Mouse (Mus musculus) heart, embryonic 11.5 days (tissue): ENCODE results near the gene Fbxo2. TPM values are rescaled to one million over a fixed set of nuclear protein-coding genes. Genes with fewer than 3 reads are reported as not detected.

Experiments
- ATAC-seq: fragments of 200-750 bp; cut with Nextera tagmentation; replicated peaks from 2 replicates; pipeline ENCODE4 v1.8.0; 2017; ENCODE audit warnings: moderate library complexity; ENCODE audit not compliant: insufficient number of reproducible peaks, low FRiP score, low TSS enrichment
- H3K27ac ChIP-seq: fragments of 300-500 bp; sonication (generic); 2 replicates; pipeline ENCODE4 v1.5.1; 2014; ENCODE audit warnings: mild to moderate bottlenecking, low read depth, low read length
- H3K27me3 ChIP-seq: fragments of 300-500 bp; sonication (generic); 2 replicates; pipeline ENCODE4 v1.6.1; 2014; ENCODE audit warnings: mild to moderate bottlenecking, low read length, mixed read lengths; ENCODE audit not compliant: control insufficient read depth, insufficient read depth
- H3K36me3 ChIP-seq: fragments of 300-500 bp; sonication (generic); 2 replicates; pipeline ENCODE4 v1.6.1; 2014; ENCODE audit warnings: mild to moderate bottlenecking, low read length, moderate library complexity, mixed read lengths; ENCODE audit not compliant: control insufficient read depth, insufficient read depth
- H3K4me1 ChIP-seq: fragments of 300-500 bp; sonication (generic); 2 replicates; pipeline ENCODE4 v1.6.1; 2014; ENCODE audit warnings: low read length; ENCODE audit not compliant: control insufficient read depth, insufficient read depth
- H3K4me2 ChIP-seq: fragments of 300-500 bp; sonication (generic); 2 replicates; pipeline ENCODE4 v1.6.1; 2014; ENCODE audit warnings: mild to moderate bottlenecking, moderate library complexity
- H3K4me3 ChIP-seq: fragments of 300-500 bp; sonication (generic); 2 replicates; pipeline ENCODE4 v1.5.1; 2014; ENCODE audit warnings: low read depth, low read length
- H3K9ac ChIP-seq: fragments of 300-500 bp; sonication (generic); 2 replicates; pipeline ENCODE4 v1.6.1; 2014; ENCODE audit warnings: mild to moderate bottlenecking, low read depth, low read length, moderate library complexity
- H3K9me3 ChIP-seq: fragments of 300-500 bp; sonication (generic); replicated peaks from 2 replicates; pipeline ENCODE4 v1.6.1; 2016; ENCODE audit warnings: low read length; ENCODE audit not compliant: control insufficient read depth
- WGBS: fragments of 180-500 bp; shearing (Covaris S2); extraction: QIAGEN DNeasy Blood & Tissue Kit; methylation state at CpG from one replicate; pipeline ENCODE4 v1.1.7; 2014; ENCODE audit not compliant: insufficient replicate concordance; 5-methylcytosine and 5-hydroxymethylcytosine counted together
- polyA plus RNA-seq: library from polyadenylated mRNA; unstranded; fragments of >200 nt; fragmentation: Nextera tagmentation; extraction: Ambion mirVana; gene quantifications from 2 replicates; pipeline ENCODE4 v1.2.1, GENCODE M21; 2014

Fbxo2 gene
- polyA plus RNA-seq, 1 experiment from 2014 or later: 0.84 TPM

DNA sequence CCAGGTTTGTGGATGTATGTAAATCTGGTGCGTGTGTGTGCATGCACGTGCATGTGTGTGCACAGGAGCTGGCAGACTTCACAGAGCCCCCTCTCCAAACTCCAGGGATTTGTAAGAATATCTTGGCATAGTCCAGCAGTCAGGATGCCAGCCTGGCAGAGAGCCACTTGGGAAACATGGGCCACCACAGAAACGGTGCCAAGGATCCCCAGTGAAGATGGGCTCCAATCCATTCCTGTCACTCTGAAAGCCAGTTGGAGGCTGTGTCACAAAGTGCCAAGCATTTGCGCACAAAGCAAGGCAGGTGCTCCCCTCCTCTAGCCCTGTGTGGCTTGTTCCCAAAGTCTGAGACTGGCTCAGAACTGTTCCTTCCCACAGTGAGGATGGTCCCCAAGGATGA is 39.1 kb upstream of the Fbxo2 start:
- no peak overlapping the region for H3K9ac ChIP-seq
- H3K9me3 ChIP-seq: no peaks in the 10 kb centered on the region
- H3K36me3 ChIP-seq: no peaks in the 10 kb centered on the region
- no peak overlapping the region for H3K4me2 ChIP-seq
- no peaks in the 10 kb centered on the region for H3K4me1 ChIP-seq
- peaks cover 5% of the 10 kb centered on the region; the same call in 1 of the 2 replicates for H3K27me3 ChIP-seq
- H3K27ac ChIP-seq: no peak overlapping the region
- ATAC-seq: no peak
- 84% methylated on average over 4 of the region's 4 CpGs for WGBS
- H3K4me3 ChIP-seq: no peak overlapping the region

DNA sequence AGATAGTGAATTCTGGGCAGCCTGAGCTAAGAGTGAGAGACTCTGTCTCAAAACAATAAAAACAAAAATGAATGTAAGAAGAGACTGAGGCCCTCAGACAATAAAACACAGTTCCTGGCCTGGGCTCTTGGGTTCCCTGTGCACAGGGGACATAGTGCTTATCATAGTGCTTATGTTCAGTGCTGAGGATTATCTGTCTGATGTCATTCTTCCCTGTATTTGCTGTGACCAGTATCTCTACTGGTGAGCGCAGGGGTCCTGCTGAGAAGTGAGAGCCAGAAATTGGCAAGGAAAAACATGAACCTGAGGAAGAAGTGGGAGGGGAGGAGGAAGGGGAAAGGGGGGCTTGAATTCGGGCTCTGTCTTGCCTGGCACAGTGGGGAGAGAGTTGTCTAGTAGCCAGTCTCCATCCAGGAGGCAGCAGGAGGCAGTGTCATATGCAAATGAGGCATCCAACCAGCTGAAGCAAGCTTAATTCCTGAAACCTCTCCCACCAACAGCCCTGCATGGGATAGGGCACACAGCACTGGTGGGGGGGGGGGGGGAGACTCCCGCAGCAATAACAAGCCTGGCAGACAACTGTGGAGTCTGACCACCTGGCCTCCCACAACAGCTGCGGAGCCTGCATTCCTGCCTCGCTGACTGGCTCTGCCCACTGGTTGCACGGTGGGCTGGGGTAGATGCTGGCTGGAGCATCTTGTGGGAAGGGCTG is 38.3 kb upstream of the Fbxo2 start:
- Histone ChIP-seq H3K27me3 (peaks cover 8% of the 10 kb centered on the region; the same call in 1 of the 2 replicates), H3K4me3 (no peak overlapping the region), H3K4me2 (no peak overlapping the region), H3K9me3 (no peaks in the 10 kb centered on the region), H3K27ac (no peak overlapping the region), H3K36me3 (no peaks in the 10 kb centered on the region), H3K9ac (no peak overlapping the region), H3K4me1 (no peaks in the 10 kb centered on the region)
- 10% methylated on average over 6 of the region's 6 CpGs for WGBS
- no peak for ATAC-seq

DNA sequence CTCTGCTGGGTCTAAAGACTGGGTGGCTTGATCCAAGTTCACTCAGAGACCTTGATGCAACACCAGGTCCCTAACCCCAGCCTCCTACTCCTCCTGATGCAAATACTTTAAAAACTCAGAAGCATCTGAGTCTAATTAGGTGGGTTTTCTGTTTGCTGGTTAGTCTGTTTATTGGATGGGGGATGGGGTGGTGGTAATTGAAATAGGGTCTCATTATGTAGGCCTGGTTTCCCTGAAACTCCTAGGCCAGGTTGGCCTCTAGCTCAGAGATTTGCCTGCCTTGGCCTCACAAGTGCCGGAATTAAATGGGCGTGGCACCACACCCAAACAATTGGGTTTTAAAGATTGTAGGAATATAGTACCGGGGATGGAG is 37.7 kb upstream of the Fbxo2 start:
- no peak overlapping the region for H3K9ac ChIP-seq
- no peaks in the 10 kb centered on the region for H3K9me3 ChIP-seq
- H3K36me3 ChIP-seq: no peaks in the 10 kb centered on the region
- H3K4me2 ChIP-seq: no peak overlapping the region
- no peaks in the 10 kb centered on the region for H3K4me1 ChIP-seq
- ATAC-seq: no peak
- no peak overlapping the region for H3K27ac ChIP-seq
- H3K27me3 ChIP-seq: peaks cover 12% of the 10 kb centered on the region
- 73% methylated on average over 3 of the region's 3 CpGs for WGBS
- no peak overlapping the region for H3K4me3 ChIP-seq

DNA sequence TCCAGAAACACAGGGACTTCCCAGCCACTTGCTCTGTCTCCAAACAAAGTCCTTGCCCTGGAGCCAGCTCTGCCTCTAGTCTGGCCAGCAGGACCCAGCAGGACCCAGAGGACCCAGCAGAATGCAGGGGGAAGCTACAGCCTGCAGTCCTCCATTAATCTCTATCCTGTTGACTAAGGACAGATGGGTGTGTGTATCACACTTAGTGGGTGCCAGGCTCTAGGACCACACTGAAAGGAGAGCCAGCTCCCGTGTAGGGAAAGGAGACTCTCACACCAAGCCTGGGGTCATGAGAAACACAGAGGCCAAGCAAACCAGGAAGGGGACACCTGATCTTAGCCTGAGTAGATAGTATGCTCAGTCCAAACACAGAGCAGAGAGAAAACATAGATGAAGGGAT is 32.2 kb upstream of the Fbxo2 start:
- Histone ChIP-seq H3K9ac (no peak overlapping the region), H3K36me3 (no peaks in the 10 kb centered on the region), H3K9me3 (no peaks in the 10 kb centered on the region), H3K27me3 (peaks cover 60% of the 10 kb centered on the region), H3K27ac (no peak overlapping the region), H3K4me3 (no peak overlapping the region), H3K4me1 (peaks cover 4% of the 10 kb centered on the region; the same call in 1 of the 2 replicates), H3K4me2 (no peak overlapping the region)
- WGBS: 38% methylated on average over 1 of the region's 1 CpGs
- no peak for ATAC-seq

DNA sequence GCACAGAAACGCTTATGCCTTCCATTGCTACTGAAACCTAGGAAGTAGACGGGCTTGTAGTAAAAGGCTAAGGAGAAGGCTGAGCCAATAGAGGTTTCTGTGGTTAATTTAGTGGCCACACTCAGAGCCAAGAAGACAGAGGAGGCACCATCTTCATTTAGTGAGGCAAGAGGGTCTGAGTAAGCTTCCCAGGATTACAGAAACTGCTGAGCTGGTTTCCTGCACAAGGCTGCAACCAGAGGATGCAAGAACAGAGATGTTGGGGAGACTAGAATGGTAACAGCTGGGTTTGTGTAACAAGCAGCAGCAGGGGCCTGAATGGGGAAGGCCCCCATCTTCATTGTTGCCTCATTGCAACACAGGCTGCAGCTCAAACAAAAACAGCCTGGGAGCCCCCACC is 31.7 kb upstream of the Fbxo2 start:
- 58% methylated on average over 2 of the region's 2 CpGs for WGBS
- no peak overlapping the region for H3K4me3 ChIP-seq
- no peaks in the 10 kb centered on the region for H3K36me3 ChIP-seq
- H3K9me3 ChIP-seq: no peaks in the 10 kb centered on the region
- peaks cover 59% of the 10 kb centered on the region for H3K27me3 ChIP-seq
- H3K9ac ChIP-seq: no peak overlapping the region
- H3K27ac ChIP-seq: no peak overlapping the region
- peaks cover 4% of the 10 kb centered on the region; the same call in 1 of the 2 replicates for H3K4me1 ChIP-seq
- no peak overlapping the region for H3K4me2 ChIP-seq
- ATAC-seq: no peak

DNA sequence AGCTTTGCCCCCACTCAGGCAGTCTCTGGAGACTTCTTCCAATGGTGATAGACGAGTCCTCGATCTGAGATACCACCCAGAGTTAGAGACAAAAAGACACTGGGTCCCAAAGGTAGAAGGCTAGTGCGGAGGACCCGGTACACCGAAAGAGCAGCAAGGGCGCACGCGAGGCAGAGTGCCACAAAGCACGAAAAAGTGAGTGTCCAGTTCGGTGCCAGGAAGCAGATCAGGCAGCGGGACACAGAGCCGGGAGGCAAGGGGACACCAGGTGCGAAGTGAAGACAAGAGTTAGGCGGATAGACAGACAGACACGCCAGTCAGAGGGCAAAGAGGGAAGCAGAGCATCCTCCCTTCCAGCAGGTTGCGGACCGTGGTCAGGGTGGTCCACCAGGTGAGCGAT is 30.3 kb upstream of the Fbxo2 start, which contains the start of gene Mad2l2:
Gene Mad2l2, plus strand, starts transcription at position 252 of the 400 bp plus-strand sequence.
- H3K4me3 ChIP-seq: peak within 1 kb of the TSS; percentile 62
- H3K27me3 ChIP-seq: peaks cover 55% of the 10 kb centered on the region

DNA sequence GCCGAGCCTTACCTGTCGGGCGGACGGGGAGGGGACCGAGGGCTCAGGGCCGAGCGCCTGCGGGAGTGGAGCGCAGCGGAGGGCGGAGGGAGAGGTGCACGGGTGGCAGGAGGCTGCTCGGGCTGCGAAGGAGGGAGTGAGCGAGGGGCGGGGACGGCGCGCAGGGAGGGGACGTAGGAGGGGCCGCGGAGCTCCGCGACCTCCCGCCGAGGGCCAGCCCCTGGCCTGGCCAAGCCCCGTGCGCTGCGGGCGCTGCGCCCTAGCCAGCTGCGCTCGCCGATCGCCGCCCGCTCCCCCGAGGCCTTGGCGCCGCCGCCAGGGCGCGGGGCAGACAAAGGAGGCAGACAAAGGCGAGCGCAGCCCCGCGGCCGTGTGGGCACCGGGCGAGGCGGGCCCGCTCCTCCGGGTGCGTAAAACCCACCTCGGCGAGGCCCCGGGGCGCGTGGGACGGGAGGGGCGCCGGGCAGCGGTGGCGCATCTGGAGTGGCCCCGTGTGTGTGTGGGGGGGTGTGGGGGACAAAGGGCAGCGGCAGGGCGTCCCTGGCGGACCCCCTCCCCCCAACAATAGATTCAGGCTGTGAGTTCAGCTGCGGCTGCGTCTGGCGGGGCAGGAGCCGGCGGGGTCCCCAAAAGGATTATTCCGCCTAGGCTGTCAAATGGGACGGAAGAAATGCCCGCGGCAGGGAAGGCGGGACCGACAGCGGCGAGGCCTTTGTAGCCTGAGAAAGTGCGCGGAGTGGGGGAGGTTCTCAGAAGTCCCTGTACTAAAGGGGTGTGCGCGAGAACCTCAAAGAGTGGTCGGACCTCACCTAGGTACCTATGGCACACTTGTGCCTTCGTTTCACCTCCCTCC is 29.6 kb upstream of the Fbxo2 start, which contains the start of gene Draxin:
Gene Draxin, minus strand, starts transcription at position 138 of the 853 bp plus-strand sequence.
- Histone ChIP-seq H3K4me1 (peaks cover 4% of the 10 kb centered on the region; the same call in 1 of the 2 replicates), H3K27me3 (peaks cover 55% of the 10 kb centered on the region), H3K4me3 (peak within 1 kb of the TSS; percentile 62), H3K27ac (no peak within 1 kb of the TSS), H3K4me2 (peak within 1 kb of the TSS; percentile 96), H3K9ac (peak within 1 kb of the TSS; percentile 68), H3K36me3 (no peaks in the 10 kb centered on the region), H3K9me3 (no peaks in the 10 kb centered on the region)
- ATAC-seq: peak; percentile 71
- under 1% methylated on average over 76 of the region's 87 CpGs for WGBS

More for the DNA sequence above, 30.3 kb upstream of the Fbxo2 start, which contains the start of gene Mad2l2:
- Histone ChIP-seq H3K36me3 (no peaks in the 10 kb centered on the region), H3K4me1 (peaks cover 4% of the 10 kb centered on the region; the same call in 1 of the 2 replicates), H3K27ac (no peak within 1 kb of the TSS), H3K9me3 (no peaks in the 10 kb centered on the region), H3K4me2 (peak within 1 kb of the TSS; percentile 96), H3K9ac (peak within 1 kb of the TSS; percentile 68)
- no peak for ATAC-seq
- 1% methylated on average over 17 of the region's 18 CpGs for WGBS

DNA sequence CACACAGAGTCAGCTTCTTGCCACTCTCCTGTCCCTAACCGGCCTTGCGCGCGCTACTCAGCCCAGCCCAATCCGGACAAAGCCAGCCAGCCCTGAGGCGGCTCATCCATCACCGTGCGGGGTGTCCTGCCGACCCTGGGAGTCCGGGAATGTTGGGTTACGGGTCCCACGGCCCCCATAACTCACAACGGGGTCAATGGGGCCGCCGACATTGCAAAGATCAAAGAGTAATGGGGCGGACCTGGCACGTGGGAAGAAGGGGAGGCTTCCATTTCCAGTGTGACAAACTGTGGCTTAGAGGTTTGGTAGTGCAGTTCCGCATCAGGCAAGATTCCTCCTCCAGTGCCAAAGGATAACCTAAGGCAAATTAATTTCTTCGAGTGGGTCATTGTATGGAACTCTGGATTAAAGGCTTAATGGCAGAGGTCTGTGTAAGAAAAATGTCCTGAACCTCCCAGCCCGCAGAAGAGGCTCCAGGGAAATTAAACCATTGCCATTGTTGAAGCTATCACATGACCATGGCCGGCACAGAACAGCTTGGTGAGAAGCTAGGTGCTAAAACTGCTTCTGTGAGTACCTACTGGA is 28.8 kb upstream of the Fbxo2 start:
- peaks cover 54% of the 10 kb centered on the region for H3K27me3 ChIP-seq
- no peak overlapping the region for H3K9ac ChIP-seq
- H3K4me3 ChIP-seq: peak overlapping the region; percentile 62
- peak; percentile 28; the same call in 1 of the 2 replicates for ATAC-seq
- H3K27ac ChIP-seq: no peak overlapping the region
- under 1% methylated on average over 21 of the region's 21 CpGs for WGBS
- H3K36me3 ChIP-seq: no peaks in the 10 kb centered on the region
- peaks cover 4% of the 10 kb centered on the region; the same call in 1 of the 2 replicates for H3K4me1 ChIP-seq
- H3K4me2 ChIP-seq: peak overlapping the region; percentile 96
- H3K9me3 ChIP-seq: no peaks in the 10 kb centered on the region
